ENCODE assay signal across 9 mouse cellular contexts in the genomic region with DNA sequence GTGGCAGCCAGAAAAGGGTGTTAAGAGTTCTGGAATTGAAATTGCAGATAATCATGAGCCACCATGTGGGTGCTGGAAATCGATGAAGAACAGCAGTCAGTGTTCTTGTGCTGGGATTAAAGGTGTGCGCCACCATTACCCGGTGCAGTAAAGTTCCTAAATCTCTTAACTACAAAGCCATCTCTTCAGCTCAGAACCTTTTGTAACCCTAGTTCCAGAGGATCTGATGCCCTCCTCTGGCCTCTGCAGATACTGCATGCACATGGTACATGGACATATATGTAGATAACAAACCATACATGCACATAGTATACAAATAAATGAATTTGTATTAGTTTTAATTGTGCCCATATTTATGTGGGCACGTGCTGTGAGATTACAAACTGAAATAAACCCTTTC. TPM values are rescaled to one million over a fixed set of nuclear protein-coding genes. Genes with fewer than 3 reads are reported as not detected.
DNase-seq lines count a peak whose midpoint lies in the region; ATAC-seq lines count a peak whose summit lies in the region.
"Had no signal": no experiment of that assay in that cellular context is flagged by ENCODE, and none has a peak within 500 bp of the region (broad histone marks: within the 10 kb centered on the region; RNA-seq: fewer than 3 reads in every experiment).

No protein-coding gene starts in this region.

- H3K27me3 ChIP-seq in heart, embryonic 10.5 days (ENCODE audit: insufficient read depth, poor library complexity, severe bottlenecking) = no peaks in the 10 kb centered on the region
- H3K27me3 ChIP-seq: neural tube, embryonic 13.5 days had no signal

- no peak overlapping the region for H3K4me3 ChIP-seq in heart, embryonic 10.5 days
- H3K4me3 ChIP-seq: neural tube, embryonic 13.5 days had no signal

- no peak overlapping the region for H3K27ac ChIP-seq in heart, embryonic 10.5 days
- H3K27ac ChIP-seq: neural tube, embryonic 13.5 days had no signal

- peak; percentile 53 for ATAC-seq in inflammation-experienced regulatory T-cells, adult 6 months

- H3K9me3 ChIP-seq in heart, embryonic 10.5 days = no peaks in the 10 kb centered on the region
- H3K9me3 ChIP-seq: neural tube, embryonic 13.5 days had no signal

- DNase-seq in heart, postnatal 4 days = peak; percentile 18
- no peak for DNase-seq in heart, embryonic 10.5 days (ENCODE audit: low spot score)
- peak; percentile 56 for DNase-seq in ES-CJ7 (ENCODE audit: low read depth, low spot score)
- DNase-seq in spleen, adult 12 weeks (ENCODE audit: low spot score) = peak; percentile 18
- no peak for DNase-seq in gastrocnemius, adult 8-10 months (ENCODE audit: low spot score in 2 of 2)
- DNase-seq in layer of hippocampus, postnatal 36 days = no peak
- DNase-seq in left cerebral cortex, adult 8-10 months (ENCODE audit: low spot score in 2 of 2) = no peak

- WGBS in heart, embryonic 10.5 days = 91% methylated on average over 4 of the region's 4 CpGs

- H3K36me3 ChIP-seq in heart, embryonic 10.5 days = peaks cover 53% of the 10 kb centered on the region

- H3K4me1 ChIP-seq in heart, embryonic 10.5 days = peaks cover 5% of the 10 kb centered on the region

RNA-seq across cellular contexts. Expression of a gene that starts 8.5 kb away (rescaled TPM):
- total RNA-seq in heart, postnatal 4 days (2021) = 10 to 100 TPM; 31.6 to 34.4 TPM
- 52.6 and 68.9 TPM in 2 replicates for polyA plus RNA-seq in heart, embryonic 10.5 days (2016; fragmentation: Nextera tagmentation; extraction: Ambion mirVana)
- 10 to 100 TPM; 18.5 to 26.2 (median 19.8) TPM for polyA plus RNA-seq in inflammation-experienced regulatory T-cells, adult 6 months (2017; shearing (Covaris generic))
- 10 to 100 TPM; 20.9 to 29.2 (median 22.4) TPM for total RNA-seq in gastrocnemius, adult 8-10 months (2022)
- total RNA-seq in layer of hippocampus, postnatal 36 days (2021) = 10 to 100 TPM; 36.7 to 41.0 TPM
- total RNA-seq in left cerebral cortex, adult 8-10 months (2022) = 10 to 100 TPM; 34.5 to 41.4 (median 34.8) TPM

RNA-seq across cellular contexts. Expression of a gene that starts 29.2 kb away (rescaled TPM):
- total RNA-seq in heart, postnatal 4 days (2021) = under 1 TPM; 0.21 to 0.70 TPM
- 0.71 and 0.97 TPM in 2 replicates for polyA plus RNA-seq in heart, embryonic 10.5 days (2016; fragmentation: Nextera tagmentation; extraction: Ambion mirVana)
- polyA plus RNA-seq in inflammation-experienced regulatory T-cells, adult 6 months (2017; shearing (Covaris generic)) = not detected
- under 1 TPM; 0.12 to 0.70 (median 0.28) TPM for total RNA-seq in gastrocnemius, adult 8-10 months (2022)
- 100 to 1,000 TPM in 1 of 2 experiments, 10 to 100 TPM in 1; 99.3 to 111 TPM for total RNA-seq in layer of hippocampus, postnatal 36 days (2021)
- total RNA-seq in left cerebral cortex, adult 8-10 months (2022) = 100 to 1,000 TPM; 114 to 128 (median 122) TPM

RNA-seq across cellular contexts. Expression of a gene that starts 48.2 kb away (rescaled TPM):
- 10 to 100 TPM; 35.6 to 47.5 TPM for total RNA-seq in heart, postnatal 4 days (2021)
- 60.0 and 69.8 TPM in 2 replicates for polyA plus RNA-seq in heart, embryonic 10.5 days (2016; fragmentation: Nextera tagmentation; extraction: Ambion mirVana)
- polyA plus RNA-seq in inflammation-experienced regulatory T-cells, adult 6 months (2017; shearing (Covaris generic)) = 10 to 100 TPM; 41.0 to 66.9 (median 51.0) TPM
- total RNA-seq in gastrocnemius, adult 8-10 months (2022) = 10 to 100 TPM; 20.3 to 26.1 (median 23.5) TPM
- 100 to 1,000 TPM; 192 to 199 TPM for total RNA-seq in layer of hippocampus, postnatal 36 days (2021)
- 100 to 1,000 TPM; 143 to 180 (median 171) TPM for total RNA-seq in left cerebral cortex, adult 8-10 months (2022)

RNA-seq across cellular contexts. Expression of a gene that starts 54.1 kb away (rescaled TPM):
- total RNA-seq in heart, postnatal 4 days (2021) = 10 to 100 TPM; 55.8 to 56.5 TPM
- polyA plus RNA-seq in heart, embryonic 10.5 days (2016; fragmentation: Nextera tagmentation; extraction: Ambion mirVana) = 33.6 and 40.8 TPM in 2 replicates
- 10 to 100 TPM; 45.7 to 57.2 (median 55.3) TPM for polyA plus RNA-seq in inflammation-experienced regulatory T-cells, adult 6 months (2017; shearing (Covaris generic))
- total RNA-seq in gastrocnemius, adult 8-10 months (2022) = 10 to 100 TPM; 21.0 to 24.0 (median 22.1) TPM
- 100 to 1,000 TPM; 270 to 271 TPM for total RNA-seq in layer of hippocampus, postnatal 36 days (2021)
- 100 to 1,000 TPM; 312 to 368 (median 333) TPM for total RNA-seq in left cerebral cortex, adult 8-10 months (2022)

RNA-seq across cellular contexts. Expression of a gene that starts 54.5 kb away (rescaled TPM):
- 10 to 100 TPM; 15.7 to 16.3 TPM for total RNA-seq in heart, postnatal 4 days (2021)
- polyA plus RNA-seq in heart, embryonic 10.5 days (2016; fragmentation: Nextera tagmentation; extraction: Ambion mirVana) = 12.3 and 13.6 TPM in 2 replicates
- polyA plus RNA-seq in inflammation-experienced regulatory T-cells, adult 6 months (2017; shearing (Covaris generic)) = 10 to 100 TPM in 2 of 3 experiments, 1 to 10 TPM in 1; 9.0 to 16.6 (median 11.6) TPM
- 10 to 100 TPM; 17.1 to 21.0 (median 18.9) TPM for total RNA-seq in gastrocnemius, adult 8-10 months (2022)
- total RNA-seq in layer of hippocampus, postnatal 36 days (2021) = 10 to 100 TPM; 22.7 to 22.9 TPM
- 10 to 100 TPM; 16.8 to 18.0 (median 17.1) TPM for total RNA-seq in left cerebral cortex, adult 8-10 months (2022)

Comparison
In these comparisons a context has a peak if more than half of its experiments do, and no peak if none do; other contexts are left out.
1. DNase-seq: peak in heart, postnatal 4 days (single experiment), ES-CJ7 (single experiment) and spleen, adult 12 weeks (single experiment); none in heart, embryonic 10.5 days (single experiment), gastrocnemius, adult 8-10 months (0 of 2), layer of hippocampus, postnatal 36 days (0 of 2) and left cerebral cortex, adult 8-10 months (0 of 2).
2. RNA of a gene that starts 29.2 kb away (total RNA-seq): 114 to 128 TPM in left cerebral cortex, adult 8-10 months and 99.3 to 111 TPM in layer of hippocampus, postnatal 36 days; 0.21 to 0.70 TPM in heart, postnatal 4 days and 0.12 to 0.70 TPM in gastrocnemius, adult 8-10 months; every median in the first group is over 10 times any median in the second.